Mouse (Mus musculus): ENCODE measurements around the gene Csnk1g1. TPM values are rescaled to one million over a fixed set of nuclear protein-coding genes. Genes with fewer than 3 reads are reported as not detected.
A peak's percentile ranks its signal among the peaks of the same experiment; 100 is the strongest.

Csnk1g1 gene
- polyA plus RNA-seq (2015; fragmentation: Nextera tagmentation; extraction: Ambion mirVana) = 12.0 and 12.5 TPM in 2 replicates

GRCm38 (mm10) chr9:65908394-65909300 lies at the start of gene Csnk1g1, which contains the start of gene Trip4:
Csnk1g1 (plus strand) TSS chr9:65908924.
Trip4 (minus strand) TSS chr9:65908794.
- ATAC-seq (ENCODE audit: extremely low read depth, insufficient number of reproducible peaks, low FRiP score, low TSS enrichment) = peak; percentile 99
- Histone ChIP-seq H3K4me1 (peaks cover 18% of the 10 kb centered on the region), H3K36me3 (peaks cover 22% of the 10 kb centered on the region)

GRCm38 (mm10) chr9:65859656-65860055 lies 49.1 kb upstream of the Csnk1g1 start:
- no peak overlapping the region for H3K4me2 ChIP-seq
- H3K27me3 ChIP-seq (replicated peaks) = no peaks in the 10 kb centered on the region
- 41% methylated on average over 1 of the region's 1 CpGs for WGBS
- no peak overlapping the region for H3K4me3 ChIP-seq
- no peak overlapping the region for H3K27ac ChIP-seq (replicated peaks)
- no peaks in the 10 kb centered on the region for H3K9me3 ChIP-seq
- no peak for ATAC-seq (ENCODE audit: extremely low read depth, insufficient number of reproducible peaks, low FRiP score, low TSS enrichment)
- H3K4me1 ChIP-seq = no peaks in the 10 kb centered on the region
- no peak overlapping the region for H3K9ac ChIP-seq
- H3K36me3 ChIP-seq = peaks cover 85% of the 10 kb centered on the region

More at GRCm38 (mm10) chr9:65908394-65909300, at the start of gene Csnk1g1, which contains the start of gene Trip4:
- H3K9ac ChIP-seq = peak within 1 kb of the TSS; percentile 94
- peak within 1 kb of the TSS; percentile 88 for H3K4me3 ChIP-seq
- WGBS = 1% methylated on average over 37 of the region's 38 CpGs
- peak within 1 kb of the TSS; percentile 93 for H3K27ac ChIP-seq (replicated peaks)
- H3K27me3 ChIP-seq (replicated peaks) = no peaks in the 10 kb centered on the region
- H3K9me3 ChIP-seq = no peaks in the 10 kb centered on the region
- peak within 1 kb of the TSS; percentile 90 for H3K4me2 ChIP-seq

GRCm38 (mm10) chr9:65884564-65885315 lies 24.0 kb upstream of the Csnk1g1 start:
- Histone ChIP-seq H3K4me3 (peak overlapping the region; percentile 72), H3K36me3 (peaks cover 11% of the 10 kb centered on the region), H3K9me3 (no peaks in the 10 kb centered on the region), H3K4me2 (peak overlapping the region; percentile 73), H3K4me1 (peaks cover 14% of the 10 kb centered on the region), H3K27me3 (replicated peaks) (no peaks in the 10 kb centered on the region), H3K9ac (peak overlapping the region; percentile 87), H3K27ac (replicated peaks) (peak overlapping the region; percentile 81)
- under 1% methylated on average over 37 of the region's 37 CpGs for WGBS
- peak; percentile 78; the same call in 1 of the 2 replicates for ATAC-seq (ENCODE audit: extremely low read depth, insufficient number of reproducible peaks, low FRiP score, low TSS enrichment)

- WGBS = under 1% methylated on average over 21 of the region's 21 CpGs
- H3K9ac ChIP-seq = peak within 1 kb of the TSS; percentile 90
- H3K27me3 ChIP-seq (replicated peaks) = no peaks in the 10 kb centered on the region
- peak; percentile 77 for ATAC-seq (ENCODE audit: extremely low read depth, insufficient number of reproducible peaks, low FRiP score, low TSS enrichment)
- H3K27ac ChIP-seq (replicated peaks) = peak within 1 kb of the TSS; percentile 40; the same call in 1 of the 2 replicates
- peak within 1 kb of the TSS; percentile 73 for H3K4me3 ChIP-seq
- no peaks in the 10 kb centered on the region for H3K9me3 ChIP-seq
- H3K4me1 ChIP-seq = peaks cover 30% of the 10 kb centered on the region
- peak within 1 kb of the TSS; percentile 87 for H3K4me2 ChIP-seq
- peaks cover 27% of the 10 kb centered on the region for H3K36me3 ChIP-seq
Measured at GRCm38 (mm10) chr9:65890143-65890628, 18.5 kb upstream of the Csnk1g1 start, which contains the start of gene Pclaf. Pclaf (plus strand) TSS chr9:65890237.

GRCm38 (mm10) chr9:65891126-65891525 lies 17.6 kb upstream of the Csnk1g1 start:
- Histone ChIP-seq H3K4me1 (peaks cover 24% of the 10 kb centered on the region), H3K27me3 (replicated peaks) (no peaks in the 10 kb centered on the region), H3K27ac (replicated peaks) (no peak overlapping the region), H3K9me3 (no peaks in the 10 kb centered on the region), H3K4me3 (peak overlapping the region; percentile 73), H3K36me3 (peaks cover 35% of the 10 kb centered on the region), H3K4me2 (peak overlapping the region; percentile 87), H3K9ac (peak overlapping the region; percentile 90)
- no peak for ATAC-seq (ENCODE audit: extremely low read depth, insufficient number of reproducible peaks, low FRiP score, low TSS enrichment)
- 9% methylated on average over 5 of the region's 5 CpGs for WGBS

GRCm38 (mm10) chr9:65896977-65897376 lies 11.7 kb upstream of the Csnk1g1 start:
- H3K36me3 ChIP-seq = peaks cover 78% of the 10 kb centered on the region

GRCm38 (mm10) chr9:65902879-65903278 lies 5.8 kb upstream of the Csnk1g1 start:
- ATAC-seq (ENCODE audit: extremely low read depth, insufficient number of reproducible peaks, low FRiP score, low TSS enrichment) = no peak
- Histone ChIP-seq H3K36me3 (peaks cover 63% of the 10 kb centered on the region), H3K4me2 (no peak overlapping the region), H3K27ac (replicated peaks) (no peak overlapping the region), H3K27me3 (replicated peaks) (no peaks in the 10 kb centered on the region), H3K9ac (no peak overlapping the region), H3K4me1 (peaks cover 5% of the 10 kb centered on the region), H3K9me3 (no peaks in the 10 kb centered on the region), H3K4me3 (no peak overlapping the region)
- WGBS = 79% methylated on average over 3 of the region's 3 CpGs

More at GRCm38 (mm10) chr9:65896977-65897376, 11.7 kb upstream of the Csnk1g1 start:
- Histone ChIP-seq H3K4me2 (no peak overlapping the region), H3K9me3 (no peaks in the 10 kb centered on the region), H3K4me3 (no peak overlapping the region), H3K27ac (replicated peaks) (no peak overlapping the region), H3K9ac (no peak overlapping the region), H3K27me3 (replicated peaks) (no peaks in the 10 kb centered on the region), H3K4me1 (peaks cover 6% of the 10 kb centered on the region; the same call in 1 of the 2 replicates)
- no peak for ATAC-seq (ENCODE audit: extremely low read depth, insufficient number of reproducible peaks, low FRiP score, low TSS enrichment)
- 86% methylated on average over 2 of the region's 2 CpGs for WGBS

GRCm38 (mm10) chr9:65903419-65903818 lies 5.3 kb upstream of the Csnk1g1 start:
- H3K4me3 ChIP-seq = no peak overlapping the region
- H3K4me1 ChIP-seq = peaks cover 8% of the 10 kb centered on the region
- peaks cover 60% of the 10 kb centered on the region for H3K36me3 ChIP-seq
- no peak overlapping the region for H3K27ac ChIP-seq (replicated peaks)
- ATAC-seq (ENCODE audit: extremely low read depth, insufficient number of reproducible peaks, low FRiP score, low TSS enrichment) = no peak
- H3K9ac ChIP-seq = no peak overlapping the region
- H3K9me3 ChIP-seq = no peaks in the 10 kb centered on the region
- H3K4me2 ChIP-seq = no peak overlapping the region
- no peaks in the 10 kb centered on the region for H3K27me3 ChIP-seq (replicated peaks)

- H3K4me1 ChIP-seq = peaks cover 23% of the 10 kb centered on the region
- WGBS = 0% methylated on average over 33 of the region's 34 CpGs
- H3K4me2 ChIP-seq = peak overlapping the region; percentile 90
- peak; percentile 67 for ATAC-seq (ENCODE audit: extremely low read depth, insufficient number of reproducible peaks, low FRiP score, low TSS enrichment)
- H3K36me3 ChIP-seq = peaks cover 16% of the 10 kb centered on the region
- H3K9ac ChIP-seq = peak overlapping the region; percentile 94
- peak overlapping the region; percentile 93 for H3K27ac ChIP-seq (replicated peaks)
- no peaks in the 10 kb centered on the region for H3K27me3 ChIP-seq (replicated peaks)
- no peaks in the 10 kb centered on the region for H3K9me3 ChIP-seq
- peak overlapping the region; percentile 88 for H3K4me3 ChIP-seq
Measured at GRCm38 (mm10) chr9:65909301-65909801, 627 bp downstream of the Csnk1g1 start.

- H3K4me1 ChIP-seq = peaks cover 25% of the 10 kb centered on the region
- H3K9me3 ChIP-seq = no peaks in the 10 kb centered on the region
- H3K36me3 ChIP-seq = peaks cover 14% of the 10 kb centered on the region
- peak overlapping the region; percentile 93 for H3K27ac ChIP-seq (replicated peaks)
- H3K4me2 ChIP-seq = peak overlapping the region; percentile 90
- no peak for ATAC-seq (ENCODE audit: extremely low read depth, insufficient number of reproducible peaks, low FRiP score, low TSS enrichment)
- H3K4me3 ChIP-seq = peak overlapping the region; percentile 88
- 5% methylated on average over 4 of the region's 4 CpGs for WGBS
- H3K9ac ChIP-seq = peak overlapping the region; percentile 94
- H3K27me3 ChIP-seq (replicated peaks) = no peaks in the 10 kb centered on the region
Measured at GRCm38 (mm10) chr9:65909837-65910236, 1.1 kb downstream of the Csnk1g1 start.

- Histone ChIP-seq H3K9ac (no peak overlapping the region), H3K36me3 (no peaks in the 10 kb centered on the region), H3K4me3 (no peak overlapping the region), H3K4me2 (no peak overlapping the region), H3K9me3 (no peaks in the 10 kb centered on the region), H3K4me1 (peaks cover 30% of the 10 kb centered on the region), H3K27ac (replicated peaks) (no peak overlapping the region), H3K27me3 (replicated peaks) (no peaks in the 10 kb centered on the region)
- WGBS = 36% methylated on average over 2 of the region's 2 CpGs
- no peak for ATAC-seq (ENCODE audit: extremely low read depth, insufficient number of reproducible peaks, low FRiP score, low TSS enrichment)
Measured at GRCm38 (mm10) chr9:65913976-65914375, 5.3 kb downstream of the Csnk1g1 start.

Data from heart, embryonic 13.5 days (tissue).